Mouse (Mus musculus) MEL (cell line): ENCODE data around the gene Pigh.

Source experiments
- E2F4 ChIP-seq: IDR thresholded peaks from 2 replicates; pipeline ENCODE4 v1.6.1; 2011; ENCODE audit warnings: low read depth, low read length, improper control_type of control experiment, borderline replicate concordance
- EP300 ChIP-seq, 2 experiments: IDR thresholded peaks; 2 replicates each; pipeline ENCODE4 v1.6.1; 2011; ENCODE audit warnings: improper control_type of control experiment in 2 of 2, low read length in 2 of 2, low read depth in 1 of 2, mild to moderate bottlenecking in 1 of 2
- GABPA ChIP-seq: IDR thresholded peaks from 2 replicates; pipeline ENCODE4 v1.6.1; 2012; ENCODE audit warnings: low read depth, mild to moderate bottlenecking, inconsistent platforms, low read length, improper control_type of control experiment, moderate library complexity
- GATA1 ChIP-seq: IDR thresholded peaks from 2 replicates; pipeline ENCODE4 v1.6.1; 2011; ENCODE audit warnings: low read depth, low read length, improper control_type of control experiment
- HCFC1 ChIP-seq: IDR thresholded peaks from 2 replicates; pipeline ENCODE4 v1.6.1; 2012; ENCODE audit warnings: low read depth, mild to moderate bottlenecking, inconsistent platforms, low read length, improper control_type of control experiment, moderate library complexity
- POLR2AphosphoS2 ChIP-seq: IDR thresholded peaks from 2 replicates; pipeline ENCODE4 v1.6.1; 2011; ENCODE audit warnings: low read length, improper control_type of control experiment
- TAL1 ChIP-seq: IDR thresholded peaks from 2 replicates; pipeline ENCODE4 v1.6.1; 2012; ENCODE audit warnings: mild to moderate bottlenecking, inconsistent platforms, low read length, moderate library complexity, mixed read lengths
- TCF12 ChIP-seq: IDR thresholded peaks from 2 replicates; pipeline ENCODE4 v1.6.1; 2014; ENCODE audit warnings: low read depth, mild to moderate bottlenecking, inconsistent platforms, low read length, improper control_type of control experiment, moderate library complexity

GRCm38 (mm10) chr12:79131178-79131675 lies 41.8 kb upstream of the Pigh start:
- TF ChIP-seq HCFC1 (no peak), GABPA (no peak), POLR2AphosphoS2 (no peak), GATA1 (no peak), E2F4 (no peak), TCF12 (no peak), TAL1 (no peak), EP300 (IDR thresholded peaks at IDR 0.05; ENCODE audit: low read depth in 1 of 2, low read length in 2 of 2) (no peak)
